Mouse (Mus musculus) lung, postnatal 25 days (tissue): ENCODE measurements around the gene Nop53.

Experiments used
- DNase-seq: peaks from one replicate; pipeline ENCODE4 v3.0.0; 2022; ENCODE audit warnings: low spot score

Nop53 gene

DNA sequence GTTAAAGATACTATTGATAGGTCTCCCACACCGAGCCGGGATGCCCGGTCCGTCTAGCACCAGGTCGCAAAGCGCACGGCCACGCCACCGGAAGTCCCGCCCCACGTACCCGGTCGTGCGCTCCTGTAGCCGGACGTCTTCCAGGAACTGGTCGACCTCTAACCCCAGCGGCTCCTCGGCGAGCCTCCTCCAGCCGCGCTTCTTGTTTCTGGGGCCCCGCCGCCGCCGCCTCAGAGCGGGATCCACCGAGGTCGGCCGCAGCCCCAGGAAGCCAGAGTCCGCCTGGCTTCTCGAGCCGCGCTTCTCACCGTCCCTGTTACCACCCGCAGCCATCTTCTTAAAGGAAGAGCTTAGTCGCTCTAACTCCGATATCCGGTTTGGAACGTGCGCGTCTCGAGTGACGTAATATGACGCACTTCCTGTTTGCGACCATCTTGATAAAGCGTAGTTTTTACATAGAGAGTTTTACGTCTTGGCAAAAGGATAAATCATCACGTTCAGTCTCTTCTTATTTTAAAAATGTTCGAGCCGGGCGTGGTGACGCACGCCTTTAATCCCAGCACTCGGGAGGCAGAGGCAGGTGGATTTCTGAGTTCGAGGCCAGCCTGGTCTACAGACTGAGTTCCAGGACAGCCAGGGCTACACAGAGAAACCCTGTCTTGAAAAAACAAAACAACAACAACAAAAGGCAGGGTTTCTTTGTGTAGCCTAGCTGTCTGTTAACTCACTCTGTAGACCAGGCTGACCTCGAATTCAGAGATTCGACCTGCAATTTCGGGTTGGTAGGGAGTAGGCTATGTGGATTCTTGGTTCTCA is at the start of gene Nop53:
Nop53 (minus strand) TSS at position 354 of the 816 bp plus-strand sequence.
- peak; percentile 96 for DNase-seq

DNA sequence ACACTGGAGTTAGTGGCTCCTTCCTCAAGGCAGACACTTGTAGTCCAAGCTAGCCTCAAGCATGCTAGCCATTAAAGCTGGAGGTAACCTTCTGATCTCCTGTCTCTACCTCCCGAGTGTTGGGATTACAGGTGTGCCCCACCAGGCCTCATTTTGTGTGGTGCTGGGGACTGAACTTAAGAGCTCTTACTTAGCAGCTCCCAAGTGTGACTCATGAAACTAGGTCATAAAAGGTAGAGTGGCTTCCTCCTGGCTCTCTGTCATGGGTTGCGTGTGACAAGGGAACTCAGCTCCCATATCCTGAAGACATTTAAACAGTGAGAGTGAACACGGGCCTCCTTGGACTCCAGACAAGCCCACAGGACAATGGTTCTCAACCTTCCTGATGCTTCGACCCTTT is 47.9 kb upstream of the Nop53 start:
- DNase-seq, result no peak

DNA sequence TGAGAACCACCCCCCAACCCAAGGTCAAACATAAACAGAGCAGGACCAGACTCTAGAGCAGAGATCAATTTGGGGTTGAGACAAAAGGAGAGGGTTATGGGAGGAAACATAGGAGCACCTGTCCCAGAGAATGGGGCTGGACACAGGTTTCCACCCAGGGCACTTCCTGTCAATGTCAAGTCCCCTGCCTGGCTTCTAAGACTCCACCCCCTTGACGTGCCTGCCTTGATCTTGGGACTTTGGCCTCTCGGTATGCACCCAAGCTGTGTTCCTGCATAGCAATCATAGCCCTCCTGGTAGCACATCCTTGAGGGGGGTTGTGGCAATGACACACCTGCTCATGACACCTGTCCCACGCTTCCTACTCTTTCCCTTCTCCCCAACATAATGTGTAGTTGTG is 47.3 kb upstream of the Nop53 start:
- no peak for DNase-seq

DNA sequence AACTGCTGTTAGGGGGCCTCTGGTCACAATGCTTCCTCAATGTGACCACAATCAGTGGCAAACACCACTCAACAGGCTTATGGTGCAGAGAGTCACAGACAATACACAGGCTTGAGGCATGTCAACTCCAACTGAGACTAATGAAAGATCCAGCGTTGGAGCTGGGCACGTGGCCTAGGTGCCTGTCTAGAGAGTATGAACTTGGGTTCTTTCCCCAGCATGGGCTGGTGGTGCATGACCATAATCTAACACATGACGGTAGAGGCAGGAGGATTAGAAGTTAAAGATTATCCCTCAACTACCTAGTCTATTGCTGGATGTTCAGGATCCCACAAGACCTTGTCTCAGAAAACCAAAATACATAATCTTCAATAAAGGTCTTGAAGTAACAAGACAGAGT is 45.9 kb upstream of the Nop53 start:
- no peak for DNase-seq

DNA sequence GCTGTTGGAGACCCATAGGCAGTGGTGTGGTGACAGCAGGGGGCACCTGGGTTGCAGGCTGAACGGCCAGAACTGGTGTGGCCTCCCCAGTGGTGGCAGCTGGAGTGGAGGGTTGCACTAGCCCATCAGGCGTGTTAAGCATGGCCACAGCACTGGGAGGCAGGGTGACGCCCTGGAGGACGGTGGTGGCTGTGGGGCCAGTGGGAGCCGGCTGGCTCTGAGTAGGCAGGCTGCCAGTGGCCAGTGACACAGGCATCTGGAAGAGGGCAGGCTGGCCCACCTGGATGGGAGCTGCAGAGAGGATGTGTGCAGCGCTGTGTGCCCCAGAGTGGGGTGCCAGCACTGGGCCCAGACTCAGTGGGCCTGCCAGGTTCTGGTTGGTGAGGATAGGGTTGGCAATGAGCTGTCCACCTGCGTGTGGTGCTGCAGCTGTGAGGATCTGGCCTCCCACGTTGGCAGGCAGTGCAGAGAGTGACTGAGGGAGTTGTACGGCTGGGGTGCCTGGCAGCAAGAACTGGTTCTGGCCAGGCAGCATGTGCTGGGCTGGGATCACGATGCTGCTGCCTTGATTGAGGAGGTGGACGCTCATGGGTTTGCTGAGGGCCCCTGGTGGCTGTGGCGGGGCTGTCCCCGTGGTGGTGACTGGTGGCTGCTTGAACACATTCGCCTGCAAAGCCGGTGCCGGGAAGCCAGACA is 41.9 kb upstream of the Nop53 start:
- no peak for DNase-seq

DNA sequence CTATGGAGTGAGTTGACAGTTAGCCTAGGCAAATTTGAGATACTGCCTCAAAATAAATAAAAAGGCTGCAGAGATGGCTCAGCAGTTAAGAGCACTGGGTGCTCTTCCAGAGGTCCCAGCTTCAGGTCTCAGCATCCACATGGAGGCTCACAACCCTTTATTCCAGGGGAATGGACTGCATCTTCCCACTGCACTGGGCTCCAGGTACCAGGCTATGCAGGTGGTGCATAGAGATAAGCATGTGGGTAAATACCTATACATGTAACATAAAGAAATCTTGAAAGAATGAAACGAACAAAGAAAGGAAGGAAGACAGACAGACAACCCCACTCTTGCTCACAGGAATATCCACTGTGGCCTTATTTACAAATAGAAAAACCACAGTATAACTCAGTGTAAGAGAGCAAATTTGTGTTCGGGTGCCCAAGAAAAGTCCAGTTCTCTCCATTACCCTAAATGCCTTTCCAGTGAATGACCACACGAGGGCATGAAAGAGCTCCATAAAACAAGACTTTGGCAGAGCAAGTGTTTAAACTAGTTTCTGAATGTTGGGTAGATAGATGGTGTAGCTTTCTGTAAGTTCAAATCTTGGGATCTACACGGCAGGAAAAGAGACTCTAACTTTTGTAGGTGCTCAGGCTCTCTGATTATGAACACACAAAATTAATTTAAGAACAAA is 37.0 kb upstream of the Nop53 start:
- DNase-seq, result peak; percentile 63

DNA sequence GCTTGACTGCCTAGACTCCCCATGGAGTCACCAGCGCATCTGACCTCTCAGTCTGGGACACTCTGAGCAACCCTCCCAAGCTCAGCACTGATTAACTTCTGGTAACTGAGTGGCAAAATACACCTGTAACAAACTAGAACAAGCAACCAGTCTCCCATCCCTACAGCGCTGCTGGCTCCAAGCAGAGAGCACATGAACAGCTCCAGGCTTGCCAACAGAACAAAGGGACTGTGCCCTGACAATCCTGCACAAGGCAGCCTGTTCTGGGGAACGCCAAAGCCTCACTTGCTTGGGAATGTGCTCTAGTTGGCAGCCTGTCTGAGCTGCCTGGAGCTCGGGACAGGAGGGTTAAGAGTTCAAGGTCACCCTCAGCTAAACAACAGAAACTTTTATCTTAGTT is 35.7 kb upstream of the Nop53 start:
- DNase-seq, result no peak

DNA sequence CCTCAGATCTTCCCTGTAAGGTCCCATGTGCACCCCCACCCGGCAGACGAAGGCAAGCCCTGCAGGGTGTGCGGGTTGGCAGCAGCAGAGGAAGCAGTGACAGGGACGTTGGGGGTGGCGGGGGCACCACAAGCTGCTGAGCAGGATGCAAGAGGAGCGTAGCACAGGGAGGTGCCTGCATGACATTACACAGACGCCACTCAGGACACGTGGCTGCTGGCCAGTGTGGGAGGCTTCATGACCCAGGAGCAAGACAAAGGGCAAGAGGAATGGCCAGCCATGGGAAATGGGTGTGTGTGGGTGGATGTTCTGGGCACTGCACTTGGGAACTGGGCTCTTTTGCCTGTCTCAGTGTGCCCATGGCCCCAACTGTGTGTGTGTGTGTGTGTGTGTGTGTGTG is 34.4 kb upstream of the Nop53 start:
- peak; percentile 81 for DNase-seq

DNA sequence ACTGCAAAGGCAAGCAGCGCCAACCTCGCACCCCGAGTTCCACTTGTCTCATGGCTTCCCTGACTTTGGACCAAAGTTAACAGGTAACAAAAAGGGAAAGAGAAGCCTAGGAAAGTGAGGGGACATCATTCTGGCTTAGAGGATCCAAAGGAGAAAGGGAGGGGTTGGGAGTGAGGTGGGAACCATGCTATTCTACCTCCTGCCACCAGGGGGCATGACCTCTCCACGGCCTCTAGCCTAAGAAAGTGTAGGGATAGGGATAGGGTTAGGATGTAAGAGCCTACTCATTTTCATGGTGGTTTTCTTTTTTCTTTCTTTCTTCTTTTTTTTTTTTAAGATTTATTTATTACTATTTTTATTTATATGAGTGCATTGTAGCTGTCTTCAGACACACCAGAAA is 30.0 kb upstream of the Nop53 start:
- peak; percentile 62 for DNase-seq

DNA sequence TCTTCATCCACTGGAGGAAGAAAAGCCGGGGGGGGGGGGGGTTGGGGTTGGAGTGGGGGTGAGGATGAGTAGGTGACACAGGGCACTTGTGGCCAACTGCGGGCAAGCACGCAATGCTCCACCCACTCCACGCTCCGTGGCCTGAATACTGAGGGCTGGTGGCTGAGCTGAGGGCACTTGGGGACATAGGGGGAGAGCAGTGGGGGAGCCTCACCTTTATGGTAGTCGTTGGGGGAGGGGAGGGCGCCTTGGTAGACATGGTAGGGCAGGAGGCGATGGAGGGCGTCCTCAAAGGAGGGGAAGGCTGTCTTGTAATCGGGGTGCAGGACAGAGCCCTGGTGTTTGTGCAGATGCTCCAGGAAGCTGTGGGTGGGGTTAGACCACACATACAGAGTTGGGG is 29.6 kb upstream of the Nop53 start:
- DNase-seq, result no peak

DNA sequence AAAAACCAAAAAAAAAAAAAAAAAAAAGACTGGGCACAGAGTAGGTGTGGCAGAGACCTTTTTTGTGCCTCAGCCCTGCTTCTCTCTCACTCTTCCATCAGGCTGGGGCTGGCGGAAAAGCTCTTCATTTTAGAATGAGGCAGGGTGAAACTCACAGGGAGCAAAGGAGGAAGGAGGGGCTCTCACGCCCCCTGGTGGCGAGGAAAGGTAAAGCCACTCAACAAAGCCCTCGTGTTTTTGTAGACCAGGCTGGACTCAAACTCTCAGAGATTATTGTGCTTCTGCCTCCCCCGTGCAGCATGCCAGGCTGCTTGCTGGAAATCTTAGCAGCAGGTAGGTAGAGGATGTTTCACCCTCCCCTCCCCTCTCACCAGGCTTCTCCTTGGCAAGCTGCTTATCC is 28.8 kb upstream of the Nop53 start:
- peak; percentile 61 for DNase-seq

DNA sequence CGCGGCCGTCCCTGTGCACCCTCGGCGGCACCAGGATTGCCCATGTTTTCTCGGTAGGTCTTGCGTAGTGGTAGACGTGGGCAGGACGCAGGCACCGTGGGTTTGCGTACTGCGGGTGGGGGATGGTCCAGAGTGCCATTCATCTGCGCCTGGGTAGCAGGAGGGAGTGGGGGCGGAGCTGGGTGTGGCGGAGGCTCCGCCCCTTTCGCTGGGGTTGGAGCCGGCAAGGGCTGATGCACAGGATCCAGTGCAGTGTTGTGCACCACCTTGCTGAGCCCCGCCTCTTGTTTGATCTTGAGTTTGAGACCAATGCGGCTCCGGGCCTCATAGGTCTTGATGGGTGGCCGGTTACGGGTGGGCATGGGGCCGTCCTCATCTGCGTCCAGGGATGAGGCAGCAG is 26.4 kb upstream of the Nop53 start:
- DNase-seq, result no peak

DNA sequence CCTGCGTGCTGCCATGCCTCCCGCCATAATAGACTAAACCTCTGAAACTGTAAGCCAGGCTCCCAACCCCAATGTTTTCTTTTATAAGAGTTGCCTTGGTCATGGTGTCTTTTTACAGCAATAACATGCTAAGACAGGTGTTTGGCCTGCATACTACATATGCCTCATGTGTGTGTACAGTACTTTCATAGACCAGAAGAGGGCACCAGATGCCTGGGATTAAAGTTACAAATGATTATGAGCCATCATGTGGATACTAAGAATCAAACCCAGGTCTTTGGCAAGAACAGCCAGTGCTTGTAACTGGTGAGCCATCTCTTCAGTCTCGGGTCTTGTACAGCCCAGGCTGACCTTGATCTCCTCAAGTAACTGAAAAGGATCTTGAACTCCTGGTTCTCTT is 23.8 kb upstream of the Nop53 start:
- no peak for DNase-seq

DNA sequence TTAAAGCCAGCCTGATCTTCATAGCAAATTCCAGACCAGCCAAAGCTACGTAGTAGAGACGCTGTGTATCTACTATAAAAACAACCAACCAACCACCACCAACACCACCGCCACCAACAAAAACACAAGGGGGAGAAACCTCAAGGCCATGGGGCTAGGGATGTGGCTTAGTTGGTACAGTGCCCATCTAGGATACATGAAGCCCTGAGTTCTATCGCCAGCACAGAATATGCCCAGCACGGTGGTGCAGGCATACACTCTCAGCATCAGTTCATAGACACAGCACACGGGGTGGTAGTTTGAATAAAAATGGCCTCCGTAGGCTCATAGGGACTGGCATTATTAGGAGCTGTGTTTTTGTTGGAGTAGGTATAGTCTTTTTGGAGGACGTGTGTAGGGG is 22.4 kb upstream of the Nop53 start:
- no peak for DNase-seq

DNA sequence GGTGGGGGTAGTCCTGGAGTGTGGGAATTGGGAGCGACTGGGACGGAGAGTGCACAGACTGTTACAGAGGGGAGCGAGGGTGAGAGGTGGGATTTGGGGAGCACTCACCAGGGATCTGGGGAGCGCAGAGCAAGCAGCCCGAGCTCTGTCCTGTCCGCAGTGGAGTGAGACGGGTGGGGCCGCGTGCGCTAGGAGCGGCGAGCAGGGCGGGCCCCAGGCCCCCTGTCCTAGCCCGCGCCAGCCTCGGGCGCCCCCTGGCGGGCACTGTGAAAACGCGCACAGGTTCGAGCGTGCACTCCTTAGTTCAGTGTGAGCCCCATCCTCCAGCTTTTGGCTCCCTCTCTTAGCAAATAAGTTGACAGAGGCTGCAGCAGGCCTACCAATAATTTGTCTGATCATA is 21.4 kb upstream of the Nop53 start, which contains the start of gene Ehd2:
Ehd2 (minus strand) TSS at position 256 of the 400 bp plus-strand sequence.
- DNase-seq, result peak; percentile 87

DNA sequence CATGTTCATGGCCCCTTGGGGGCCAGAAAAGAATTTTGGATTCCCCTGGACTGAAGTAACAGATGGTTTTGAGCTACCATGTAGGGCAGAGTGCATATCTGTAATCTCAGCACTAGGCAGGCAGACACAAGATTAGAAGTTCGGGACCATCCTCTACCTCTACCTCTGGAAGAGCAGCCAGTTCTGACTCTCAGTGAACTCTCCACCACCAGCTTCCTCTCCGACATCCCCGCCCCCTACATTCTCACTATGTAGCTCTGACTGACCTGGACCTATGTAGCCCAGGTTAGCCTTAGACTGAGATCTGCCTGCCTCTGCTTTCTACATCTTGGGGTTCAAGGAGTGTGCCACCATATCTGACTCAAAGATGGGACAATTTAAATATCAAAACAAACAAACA is 20.6 kb upstream of the Nop53 start:
- no peak for DNase-seq

DNA sequence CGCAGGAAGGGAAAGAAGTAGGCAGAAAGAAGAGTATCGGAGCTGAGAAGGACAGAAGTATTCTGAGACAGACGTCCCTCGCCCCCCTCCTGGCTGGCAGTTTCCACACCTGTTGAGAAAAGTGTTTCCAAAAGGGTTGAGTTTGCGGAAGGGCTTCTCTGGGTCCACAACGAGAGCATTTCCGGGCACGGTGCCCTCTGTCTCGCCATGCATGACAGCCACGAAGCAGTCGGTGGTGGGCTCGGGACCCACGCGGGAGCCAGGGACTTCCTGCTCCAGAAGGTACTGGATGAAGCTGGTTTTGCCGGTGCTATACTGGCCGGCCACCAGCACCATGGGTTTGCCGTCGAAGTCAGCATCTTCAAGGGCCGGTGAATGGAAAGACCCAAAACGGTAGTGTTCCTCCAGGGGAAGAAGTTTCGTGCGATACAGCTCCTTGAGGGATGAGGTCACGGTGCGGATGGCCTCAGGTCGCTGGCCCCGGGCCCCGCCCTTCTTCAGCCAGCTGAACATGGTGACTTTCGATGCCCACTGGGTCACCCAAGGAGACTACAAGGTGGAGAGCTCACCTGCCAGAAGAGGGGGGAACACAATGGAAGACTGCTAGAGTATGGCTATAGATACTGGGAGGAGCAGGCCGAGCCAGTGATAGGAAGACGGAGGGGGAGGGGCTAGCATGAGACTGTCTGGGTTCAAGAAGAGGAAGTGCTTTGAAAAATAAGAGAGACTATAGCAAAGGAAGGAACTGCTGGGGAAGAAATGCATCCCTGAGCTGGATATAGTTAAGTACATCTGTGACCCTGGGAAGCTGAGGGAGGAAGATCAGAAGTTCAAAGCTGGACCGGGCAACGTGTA is 18.2 kb upstream of the Nop53 start:
- no peak for DNase-seq

DNA sequence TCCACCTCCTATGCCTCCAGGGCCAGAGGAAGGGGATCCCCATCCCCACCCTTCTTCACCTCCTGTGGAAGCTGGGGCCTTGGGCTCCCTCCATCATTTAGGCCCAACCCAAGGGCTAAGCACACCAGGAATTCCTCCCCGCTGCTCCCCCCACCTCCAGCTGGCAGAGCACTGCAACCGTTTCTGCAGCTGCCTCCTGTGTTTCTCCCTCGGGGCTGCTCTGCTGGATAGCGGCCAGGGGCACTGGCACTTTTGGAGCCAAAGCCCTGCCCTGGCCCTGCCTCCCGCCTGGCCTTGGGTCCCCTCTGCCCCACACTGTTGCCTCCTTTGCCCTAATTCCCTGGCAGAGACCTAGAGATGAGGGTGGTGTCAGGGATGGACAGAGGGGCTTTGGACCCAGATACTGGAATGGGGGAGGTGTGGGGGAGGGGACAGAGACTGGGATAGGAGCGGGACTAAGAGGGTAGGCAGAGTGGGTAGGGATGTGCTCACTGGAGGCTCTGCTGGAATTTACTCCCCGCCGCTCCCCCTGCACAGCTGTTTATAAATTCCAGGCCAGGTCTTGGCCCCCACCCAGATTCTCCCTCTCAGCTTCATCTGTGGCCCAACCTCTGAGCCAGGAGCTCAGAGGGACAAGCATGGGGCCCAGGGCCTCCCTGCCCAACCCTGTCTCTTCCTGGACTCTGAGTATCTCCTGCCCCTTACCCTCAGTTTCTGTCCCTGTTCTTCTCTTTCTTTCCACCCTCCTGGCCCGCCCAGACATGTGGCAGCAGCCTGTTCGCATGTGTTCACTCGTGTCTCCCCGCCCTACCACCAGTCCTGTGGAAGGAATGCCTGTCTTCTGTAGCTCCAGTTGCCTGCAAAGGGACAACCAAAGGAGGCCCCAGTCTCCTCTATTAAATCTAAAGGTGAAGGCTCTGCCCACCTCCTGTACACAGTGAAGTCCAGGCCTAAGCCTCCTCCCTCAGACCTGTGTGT is 16.7 kb upstream of the Nop53 start:
- DNase-seq, result peak; percentile 89

DNA sequence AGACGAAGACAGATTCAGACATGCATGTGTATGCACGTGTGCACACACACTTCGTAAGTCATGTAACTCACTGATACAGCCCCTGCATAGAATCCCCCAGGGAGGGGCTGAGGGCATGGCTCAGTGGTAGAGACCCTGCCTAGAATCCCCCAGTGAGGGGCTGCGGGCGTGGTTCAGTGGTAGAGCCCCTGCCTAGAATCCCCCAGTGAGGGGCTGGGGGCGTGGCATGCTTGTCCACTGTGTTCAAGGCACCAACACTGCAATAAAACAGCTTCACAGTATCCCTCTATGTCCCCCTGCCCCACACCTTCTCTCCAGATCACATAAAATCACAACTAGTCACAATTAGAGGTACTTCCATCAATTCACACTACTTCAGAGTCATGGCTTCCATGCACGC is 15.9 kb upstream of the Nop53 start:
- DNase-seq, result no peak

DNA sequence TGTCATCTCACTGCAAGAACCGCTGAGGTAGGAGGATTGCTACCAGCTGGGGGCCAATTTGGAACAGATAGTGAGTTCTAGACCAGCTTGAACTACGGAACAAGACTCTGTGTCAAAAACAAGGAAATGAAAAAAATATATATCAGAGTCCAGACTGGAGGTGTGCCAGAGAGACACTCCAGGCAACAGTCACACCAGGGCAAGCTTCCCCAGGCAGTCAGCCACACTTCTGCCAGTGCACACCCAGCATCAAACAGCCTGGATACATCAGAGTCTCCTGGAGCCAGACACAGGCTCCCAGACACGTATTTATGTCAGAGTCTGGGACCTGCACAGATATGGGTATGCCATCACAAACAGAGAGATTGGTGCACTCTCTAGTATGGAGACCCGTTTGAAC is 15.4 kb upstream of the Nop53 start:
- peak; percentile 28 for DNase-seq

DNA sequence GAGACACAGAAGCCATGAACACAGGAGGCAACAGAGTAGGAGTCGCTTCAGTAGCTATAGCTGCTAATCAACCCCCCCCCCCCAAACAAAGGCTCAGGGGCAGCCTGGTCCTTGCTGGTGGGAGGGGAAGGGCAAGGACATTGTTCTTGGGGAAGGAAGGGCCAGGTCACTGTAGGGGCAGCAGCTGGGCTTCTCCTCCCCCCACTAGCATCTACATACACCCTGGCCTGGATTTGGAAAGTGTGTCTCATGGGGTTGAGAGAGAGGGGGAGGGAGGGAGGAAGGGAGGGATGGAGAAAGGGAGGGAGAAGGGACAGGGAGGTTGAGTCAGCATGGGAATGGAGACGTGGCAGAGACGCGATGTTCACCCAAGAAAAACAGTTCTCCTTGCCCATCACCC is 14.8 kb upstream of the Nop53 start:
- no peak for DNase-seq
